Mouse (Mus musculus) embryonic facial prominence, embryonic 13.5 days (tissue): ENCODE results near the gene Tmem198. TPM values are rescaled to one million over a fixed set of nuclear protein-coding genes. Genes with fewer than 3 reads are reported as not detected.

Source experiments
- ATAC-seq: fragments of 200-750 bp; cut with Nextera tagmentation; 2 replicates; pipeline ENCODE4 v1.8.0; 2017; ENCODE audit warnings: low read depth; ENCODE audit not compliant: insufficient number of reproducible peaks, insufficient read depth, low FRiP score, low TSS enrichment
- H3K27ac ChIP-seq: fragments of 300-500 bp; sonication (generic); 2 replicates; pipeline ENCODE4 v1.5.1; 2015; ENCODE audit warnings: moderate library complexity, mild to moderate bottlenecking, inconsistent platforms
- H3K27me3 ChIP-seq: fragments of 300-500 bp; sonication (generic); 2 replicates; pipeline ENCODE4 v1.6.1; 2015; ENCODE audit warnings: mild to moderate bottlenecking, inconsistent platforms
- H3K36me3 ChIP-seq: fragments of 300-500 bp; sonication (generic); 2 replicates; pipeline ENCODE4 v1.6.1; 2015; ENCODE audit warnings: mild to moderate bottlenecking, inconsistent platforms
- H3K4me1 ChIP-seq: fragments of 300-500 bp; sonication (generic); 2 replicates; pipeline ENCODE4 v1.6.1; 2015; ENCODE audit warnings: inconsistent platforms
- H3K4me2 ChIP-seq: fragments of 300-500 bp; sonication (generic); 2 replicates; pipeline ENCODE4 v1.6.1; 2015; ENCODE audit warnings: moderate library complexity, mild to moderate bottlenecking, inconsistent platforms
- H3K4me3 ChIP-seq: fragments of 300-500 bp; sonication (generic); 2 replicates; pipeline ENCODE4 v1.5.1; 2015; ENCODE audit warnings: mild to moderate bottlenecking, inconsistent platforms
- H3K9ac ChIP-seq: fragments of 300-500 bp; sonication (generic); 2 replicates; pipeline ENCODE4 v1.6.1; 2015; ENCODE audit warnings: mild to moderate bottlenecking, inconsistent platforms
- H3K9me3 ChIP-seq: fragments of 300-500 bp; sonication (generic); 2 replicates; pipeline ENCODE4 v1.6.1; 2016; ENCODE audit warnings: inconsistent platforms
- WGBS: fragments of 180-500 bp; shearing (Covaris S2); methylation state at CpG from one replicate; pipeline ENCODE4 v1.1.7; 2015; ENCODE audit warnings: mixed read lengths; 5-methylcytosine and 5-hydroxymethylcytosine counted together
- polyA plus RNA-seq: library from polyadenylated mRNA; unstranded; fragments of >200 nt; fragmentation: Nextera tagmentation; extraction: Ambion mirVana; gene quantifications from 2 replicates; pipeline ENCODE4 v1.2.1, GENCODE M21; 2015

The Tmem198 gene
- polyA plus RNA-seq, 1 experiment from 2014 or later: 1.1 TPM

GRCm38 (mm10) chr1:75456746-75457564, 22.4 kb upstream of the Tmem198 start:
- H3K27me3 ChIP-seq: peaks cover 77% of the 10 kb centered on the region
- no peaks in the 10 kb centered on the region for H3K9me3 ChIP-seq
- no peak overlapping the region for H3K4me3 ChIP-seq
- H3K4me1 ChIP-seq: peaks cover 33% of the 10 kb centered on the region
- WGBS: 8% methylated on average over 14 of the region's 14 CpGs
- no peak overlapping the region for H3K27ac ChIP-seq
- H3K36me3 ChIP-seq: no peaks in the 10 kb centered on the region
- H3K4me2 ChIP-seq: no peak overlapping the region
- no peak overlapping the region for H3K9ac ChIP-seq
- no peak for ATAC-seq

- WGBS: under 1% methylated on average over 10 of the region's 10 CpGs
- Histone ChIP-seq H3K27ac (no peak overlapping the region), H3K9me3 (no peaks in the 10 kb centered on the region), H3K4me2 (peak overlapping the region; percentile 61), H3K4me1 (peaks cover 33% of the 10 kb centered on the region), H3K4me3 (no peak overlapping the region), H3K9ac (no peak overlapping the region), H3K27me3 (peaks cover 70% of the 10 kb centered on the region), H3K36me3 (no peaks in the 10 kb centered on the region)
- ATAC-seq: no peak
Measured at GRCm38 (mm10) chr1:75457710-75458024, 21.7 kb upstream of the Tmem198 start.

- peak; percentile 63 for ATAC-seq
- Histone ChIP-seq H3K9me3 (no peaks in the 10 kb centered on the region), H3K9ac (peak overlapping the region; percentile 56), H3K36me3 (no peaks in the 10 kb centered on the region), H3K4me2 (peak overlapping the region; percentile 61), H3K27ac (no peak overlapping the region), H3K4me3 (peak overlapping the region; percentile 33), H3K27me3 (peaks cover 64% of the 10 kb centered on the region), H3K4me1 (peaks cover 33% of the 10 kb centered on the region)
- 3% methylated on average over 42 of the region's 42 CpGs for WGBS
Measured at GRCm38 (mm10) chr1:75458025-75458788, 21.1 kb upstream of the Tmem198 start.

- peak overlapping the region; percentile 33 for H3K4me3 ChIP-seq
- H3K4me2 ChIP-seq: peak overlapping the region; percentile 61
- 16% methylated on average over 23 of the region's 23 CpGs for WGBS
- ATAC-seq: no peak
- H3K27me3 ChIP-seq: peaks cover 57% of the 10 kb centered on the region
- H3K27ac ChIP-seq: no peak overlapping the region; the same call in 1 of the 2 replicates
- no peaks in the 10 kb centered on the region for H3K9me3 ChIP-seq
- peak overlapping the region; percentile 56 for H3K9ac ChIP-seq
- no peaks in the 10 kb centered on the region for H3K36me3 ChIP-seq
- H3K4me1 ChIP-seq: peaks cover 28% of the 10 kb centered on the region
Measured at GRCm38 (mm10) chr1:75458789-75459684, 20.3 kb upstream of the Tmem198 start.

GRCm38 (mm10) chr1:75460297-75460696, 19.0 kb upstream of the Tmem198 start:
- H3K36me3 ChIP-seq: no peaks in the 10 kb centered on the region
- H3K27me3 ChIP-seq: peaks cover 56% of the 10 kb centered on the region
- H3K9me3 ChIP-seq: no peaks in the 10 kb centered on the region
- WGBS: 76% methylated on average over 7 of the region's 7 CpGs
- no peak overlapping the region for H3K27ac ChIP-seq
- ATAC-seq: no peak
- no peak overlapping the region for H3K4me3 ChIP-seq
- H3K9ac ChIP-seq: no peak overlapping the region
- H3K4me1 ChIP-seq: peaks cover 28% of the 10 kb centered on the region
- H3K4me2 ChIP-seq: no peak overlapping the region

- Histone ChIP-seq H3K4me3 (no peak overlapping the region), H3K27me3 (peaks cover 48% of the 10 kb centered on the region), H3K9me3 (no peaks in the 10 kb centered on the region), H3K9ac (no peak overlapping the region), H3K4me2 (no peak overlapping the region), H3K36me3 (no peaks in the 10 kb centered on the region), H3K4me1 (peaks cover 21% of the 10 kb centered on the region), H3K27ac (no peak overlapping the region)
- WGBS: 38% methylated on average over 1 of the region's 1 CpGs
- no peak for ATAC-seq
Measured at GRCm38 (mm10) chr1:75462636-75463035, 16.7 kb upstream of the Tmem198 start.

GRCm38 (mm10) chr1:75463652-75464204, 15.6 kb upstream of the Tmem198 start:
- Histone ChIP-seq H3K9me3 (no peaks in the 10 kb centered on the region), H3K4me1 (peaks cover 11% of the 10 kb centered on the region), H3K36me3 (no peaks in the 10 kb centered on the region), H3K9ac (0 out of 2 replicates have a peak overlapping the region, but pooled peaks have one; percentile 1), H3K4me3 (no peak overlapping the region), H3K27ac (no peak overlapping the region), H3K27me3 (peaks cover 40% of the 10 kb centered on the region), H3K4me2 (no peak overlapping the region)
- 74% methylated on average over 5 of the region's 5 CpGs for WGBS
- no peak for ATAC-seq

- peak overlapping the region; percentile 42 for H3K4me2 ChIP-seq
- peak overlapping the region; percentile 61; the same call in 1 of the 2 replicates for H3K9ac ChIP-seq
- H3K27me3 ChIP-seq: peaks cover 36% of the 10 kb centered on the region
- WGBS: 7% methylated on average over 14 of the region's 14 CpGs
- no peaks in the 10 kb centered on the region for H3K9me3 ChIP-seq
- ATAC-seq: peak; percentile 52
- H3K27ac ChIP-seq: no peak overlapping the region
- H3K4me3 ChIP-seq: no peak overlapping the region
- H3K4me1 ChIP-seq: peaks cover 4% of the 10 kb centered on the region; the same call in 1 of the 2 replicates
- H3K36me3 ChIP-seq: peaks cover 3% of the 10 kb centered on the region; the same call in 1 of the 2 replicates
Measured at GRCm38 (mm10) chr1:75467215-75467927, 12.0 kb upstream of the Tmem198 start.

- H3K36me3 ChIP-seq: peaks cover 23% of the 10 kb centered on the region
- no peak overlapping the region for H3K4me3 ChIP-seq
- no peak overlapping the region for H3K27ac ChIP-seq
- H3K4me1 ChIP-seq: peaks cover 9% of the 10 kb centered on the region; the same call in 1 of the 2 replicates
- peaks cover 35% of the 10 kb centered on the region for H3K27me3 ChIP-seq
- no peak overlapping the region for H3K4me2 ChIP-seq
- H3K9ac ChIP-seq: 0 out of 2 replicates have a peak overlapping the region, but pooled peaks have one; percentile 27
- no peaks in the 10 kb centered on the region for H3K9me3 ChIP-seq
- WGBS: 80% methylated on average over 17 of the region's 17 CpGs
- no peak for ATAC-seq
Measured at GRCm38 (mm10) chr1:75469287-75469825, 10.0 kb upstream of the Tmem198 start.

GRCm38 (mm10) chr1:75476441-75476840, 2.9 kb upstream of the Tmem198 start:
- WGBS: 95% methylated on average over 11 of the region's 11 CpGs
- peaks cover 48% of the 10 kb centered on the region for H3K36me3 ChIP-seq
- no peak overlapping the region for H3K4me3 ChIP-seq
- no peak overlapping the region for H3K9ac ChIP-seq
- peaks cover 30% of the 10 kb centered on the region for H3K4me1 ChIP-seq
- H3K9me3 ChIP-seq: no peaks in the 10 kb centered on the region
- H3K27ac ChIP-seq: no peak overlapping the region
- H3K27me3 ChIP-seq: peaks cover 17% of the 10 kb centered on the region
- no peak for ATAC-seq
- no peak overlapping the region for H3K4me2 ChIP-seq
